Mouse (Mus musculus) lung, embryonic 14.5 days (tissue): ENCODE data around the gene Bbs2. TPM values are rescaled to one million over a fixed set of nuclear protein-coding genes. Genes with fewer than 3 reads are reported as not detected.
"Not testable (repeated sequence)": the region's sequence is repeated elsewhere in the genome, so short reads cannot be mapped to it uniquely, and the experiment has no call there.

Source experiments
- ATAC-seq: fragments of 200-750 bp; cut with Nextera tagmentation; 2 replicates; pipeline ENCODE4 v1.8.0; 2017; ENCODE audit warnings: mild to moderate bottlenecking, moderate TSS enrichment, moderate library complexity; ENCODE audit not compliant: insufficient read depth
- DNase-seq: peaks from one replicate; pipeline ENCODE4 v3.0.0-alpha.2; 2015
- H3K27ac ChIP-seq: fragments of 300-500 bp; sonication (generic); 2 replicates; pipeline ENCODE4 v1.5.1; 2014; ENCODE audit warnings: low read depth, mild to moderate bottlenecking, moderate library complexity
- H3K27me3 ChIP-seq: fragments of 300-500 bp; sonication (generic); 2 replicates; pipeline ENCODE4 v1.6.1; 2014; ENCODE audit warnings: low read length, control low read depth; ENCODE audit not compliant: insufficient read depth
- H3K36me3 ChIP-seq: fragments of 300-500 bp; sonication (generic); 2 replicates; pipeline ENCODE4 v1.6.1; 2014; ENCODE audit warnings: control low read depth; ENCODE audit not compliant: insufficient read depth
- H3K4me1 ChIP-seq: fragments of 300-500 bp; sonication (generic); 2 replicates; pipeline ENCODE4 v1.6.1; 2014; ENCODE audit warnings: antibody characterized with exemption, control low read depth; ENCODE audit not compliant: insufficient read depth
- H3K4me2 ChIP-seq: fragments of 300-500 bp; sonication (generic); 2 replicates; pipeline ENCODE4 v1.6.1; 2014; ENCODE audit warnings: mild to moderate bottlenecking
- H3K4me3 ChIP-seq: fragments of 300-500 bp; sonication (generic); 2 replicates; pipeline ENCODE4 v1.5.1; 2014; ENCODE audit warnings: low read depth, low read length
- H3K9ac ChIP-seq: fragments of 300-500 bp; sonication (generic); 2 replicates; pipeline ENCODE4 v1.6.1; 2014
- H3K9me3 ChIP-seq: fragments of 300-500 bp; sonication (generic); 2 replicates; pipeline ENCODE4 v1.6.1; 2016; ENCODE audit warnings: low read depth, low read length, control low read depth
- CTCF ChIP-seq: IDR thresholded peaks from 2 replicates; pipeline ENCODE4 v1.5.1; 2016; ENCODE audit warnings: antibody characterized with exemption, low read depth
- WGBS: fragments of 180-500 bp; shearing (Covaris S2); extraction: QIAGEN DNeasy Blood & Tissue Kit; methylation state at CpG from one replicate; pipeline ENCODE4 v1.1.7; 2014; 5-methylcytosine and 5-hydroxymethylcytosine counted together
- polyA plus RNA-seq: library from polyadenylated mRNA; unstranded; fragments of >200 nt; fragmentation: Nextera tagmentation; extraction: Ambion mirVana; gene quantifications from 2 replicates; pipeline ENCODE4 v1.2.1, GENCODE M21; 2014

Bbs2 gene
- 10.3 and 12.0 TPM in 2 replicates for polyA plus RNA-seq

GRCm38 (mm10) chr8:94098081-94098974, at the start of gene Bbs2:
Gene Bbs2, minus strand, starts transcription at chr8:94098928.
- H3K9me3 ChIP-seq = no peaks in the 10 kb centered on the region
- H3K27ac ChIP-seq = peak within 1 kb of the TSS; percentile 96
- WGBS = under 1% methylated on average over 61 of the region's 61 CpGs
- H3K27me3 ChIP-seq = no peaks in the 10 kb centered on the region
- H3K4me3 ChIP-seq = peak within 1 kb of the TSS; percentile 64
- H3K4me2 ChIP-seq = peak within 1 kb of the TSS; percentile 85
- ATAC-seq (peak; percentile 99), DNase-seq (peak; percentile 100)
- H3K4me1 ChIP-seq = peaks cover 9% of the 10 kb centered on the region; the same call in 1 of the 2 replicates
- H3K36me3 ChIP-seq = no peaks in the 10 kb centered on the region
- peak within 1 kb of the TSS; percentile 71 for H3K9ac ChIP-seq
- peak; percentile 58 for TF ChIP-seq CTCF

DNA sequence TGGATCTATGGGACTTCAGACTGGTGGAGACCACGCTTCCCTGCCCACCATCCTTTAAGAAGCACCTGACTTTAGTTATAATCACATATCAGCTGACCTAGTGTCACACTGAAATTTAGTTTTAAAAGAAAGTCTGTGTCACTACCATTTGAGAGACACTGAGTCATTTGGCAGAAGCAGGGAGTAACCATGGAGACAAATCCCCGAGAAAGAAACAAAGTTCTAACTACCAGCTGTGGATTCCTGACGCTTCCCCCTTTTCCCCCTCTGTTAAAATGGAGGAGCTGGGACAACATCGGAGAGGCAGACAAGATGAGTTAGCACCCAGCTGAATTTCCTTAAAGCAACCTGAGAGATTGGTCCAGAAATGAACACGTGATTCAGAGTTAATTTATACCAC, 49.5 kb upstream of the Bbs2 start:
- Histone ChIP-seq H3K27me3 (peaks cover 5% of the 10 kb centered on the region; the same call in 1 of the 2 replicates), H3K4me1 (no peaks in the 10 kb centered on the region), H3K4me2 (no peak overlapping the region), H3K36me3 (no peaks in the 10 kb centered on the region), H3K9me3 (no peaks in the 10 kb centered on the region), H3K27ac (no peak overlapping the region), H3K9ac (no peak overlapping the region), H3K4me3 (no peak overlapping the region)
- 30% methylated on average over 5 of the region's 5 CpGs for WGBS
- TF ChIP-seq CTCF = no peak
- DNase-seq (no peak), ATAC-seq (no peak)

GRCm38 (mm10) chr8:94140266-94140795, 41.6 kb upstream of the Bbs2 start:
- H3K9me3 ChIP-seq = no peaks in the 10 kb centered on the region
- TF ChIP-seq CTCF = no peak
- no peak overlapping the region for H3K27ac ChIP-seq
- H3K9ac ChIP-seq = no peak overlapping the region
- 85% methylated on average over 4 of the region's 4 CpGs for WGBS
- ATAC-seq (no peak), DNase-seq (no peak)
- H3K4me2 ChIP-seq = no peak overlapping the region
- H3K36me3 ChIP-seq = no peaks in the 10 kb centered on the region
- no peaks in the 10 kb centered on the region for H3K4me1 ChIP-seq
- no peaks in the 10 kb centered on the region for H3K27me3 ChIP-seq
- H3K4me3 ChIP-seq = no peak overlapping the region

DNA sequence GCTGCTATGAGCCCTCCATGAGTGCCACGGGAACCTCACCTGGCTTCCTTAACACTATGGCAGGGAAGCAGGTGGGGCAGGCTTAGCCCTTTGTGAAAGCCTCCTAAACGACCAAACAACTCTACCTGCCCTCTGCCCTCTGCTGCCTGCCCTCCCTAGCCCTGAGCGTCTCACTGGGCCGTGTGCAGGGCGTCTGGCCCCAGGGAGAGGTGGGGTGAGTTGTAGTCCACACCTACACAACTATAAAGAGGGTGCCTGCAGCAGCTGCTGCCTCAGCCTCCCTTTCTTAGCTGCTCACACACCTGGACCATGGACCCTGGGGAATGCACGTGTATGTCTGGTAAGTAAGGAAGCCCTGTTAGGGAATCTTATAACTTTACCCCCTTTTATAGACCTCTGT, 38.2 kb upstream of the Bbs2 start, which contains the start of gene Mt4:
Mt4 (plus strand) TSS at position 265 of the 400 bp plus-strand sequence.
- H3K4me1 ChIP-seq = no peaks in the 10 kb centered on the region
- ATAC-seq = no peak
- TF ChIP-seq CTCF = no peak
- H3K4me3 ChIP-seq = no peak within 1 kb of the TSS
- no peak within 1 kb of the TSS for H3K4me2 ChIP-seq
- no peak for DNase-seq
- H3K27ac ChIP-seq = no peak within 1 kb of the TSS
- H3K9ac ChIP-seq = no peak within 1 kb of the TSS
- no peaks in the 10 kb centered on the region for H3K27me3 ChIP-seq
- whole genome bisulfite sequencing = 48% methylated on average over 6 of the region's 6 CpGs
- no peaks in the 10 kb centered on the region for H3K36me3 ChIP-seq
- no peaks in the 10 kb centered on the region for H3K9me3 ChIP-seq

- ATAC-seq = no peak
- H3K9ac ChIP-seq = no peak overlapping the region
- H3K4me3 ChIP-seq = no peak overlapping the region
- H3K27ac ChIP-seq = no peak overlapping the region
- H3K9me3 ChIP-seq = no peaks in the 10 kb centered on the region
- no peak overlapping the region for H3K4me2 ChIP-seq
- WGBS = 52% methylated on average over 7 of the region's 7 CpGs
- DNase-seq = no peak
- no peaks in the 10 kb centered on the region for H3K27me3 ChIP-seq
- H3K36me3 ChIP-seq = no peaks in the 10 kb centered on the region
- H3K4me1 ChIP-seq = no peaks in the 10 kb centered on the region
- no peak for TF ChIP-seq CTCF
Observed at GRCm38 (mm10) chr8:94136192-94136591, 37.5 kb upstream of the Bbs2 start.

DNA sequence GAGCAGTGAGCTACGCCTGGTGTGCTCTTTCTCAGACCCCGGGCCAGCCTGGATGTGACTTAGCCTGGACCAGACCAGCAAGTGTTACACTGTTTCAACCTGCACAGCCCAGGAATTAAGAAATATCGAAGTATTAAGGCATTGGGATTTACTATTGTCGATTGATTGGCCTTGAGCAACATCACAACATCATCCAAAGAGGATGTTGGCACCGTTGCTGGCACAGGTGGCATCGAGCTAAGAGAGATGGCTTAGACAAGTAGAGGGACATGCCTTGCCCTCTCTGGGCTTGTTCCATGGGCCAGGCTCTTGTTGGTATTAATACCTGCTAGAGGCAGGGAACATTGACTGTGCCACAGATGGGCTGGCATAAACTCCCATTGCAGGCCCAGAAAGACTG, 36.8 kb upstream of the Bbs2 start:
- TF ChIP-seq CTCF = no peak
- H3K27me3 ChIP-seq = no peaks in the 10 kb centered on the region
- ATAC-seq = no peak
- no peak overlapping the region for H3K4me3 ChIP-seq
- H3K9ac ChIP-seq = no peak overlapping the region
- H3K9me3 ChIP-seq = no peaks in the 10 kb centered on the region
- H3K4me1 ChIP-seq = no peaks in the 10 kb centered on the region
- no peaks in the 10 kb centered on the region for H3K36me3 ChIP-seq
- no peak overlapping the region for H3K4me2 ChIP-seq
- DNase-seq = no peak
- 85% methylated on average over 6 of the region's 6 CpGs for WGBS
- H3K27ac ChIP-seq = no peak overlapping the region

DNA sequence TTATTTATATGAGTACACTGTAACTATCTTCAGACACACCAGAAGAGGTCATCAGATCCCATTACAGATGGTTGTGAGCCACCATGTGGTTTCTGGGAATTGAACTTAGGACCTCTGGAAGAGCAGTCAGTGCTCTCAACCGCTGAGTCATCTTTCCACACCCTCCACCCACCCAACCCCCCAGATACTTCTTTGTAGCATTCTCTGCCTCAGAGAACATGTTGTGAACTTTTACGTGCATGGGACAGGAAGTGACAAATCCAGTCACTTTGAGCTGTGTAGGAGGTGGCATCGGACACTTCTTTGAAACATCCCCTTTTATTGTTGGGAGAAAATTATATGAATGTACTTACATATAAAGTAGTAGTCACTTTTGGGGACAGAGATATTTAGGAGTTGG, 35.9 kb upstream of the Bbs2 start:
- not testable (repeated sequence) for ATAC-seq, H3K9ac ChIP-seq, H3K27ac ChIP-seq, H3K36me3 ChIP-seq, H3K27me3 ChIP-seq, H3K4me2 ChIP-seq, H3K4me3 ChIP-seq, H3K4me1 ChIP-seq, DNase-seq, H3K9me3 ChIP-seq
- WGBS = 47% methylated on average over 3 of the region's 3 CpGs
